Mouse (Mus musculus) spleen, adult 2 months (tissue): ENCODE results near the gene Uxs1. TPM values are rescaled to one million over a fixed set of nuclear protein-coding genes. Genes with fewer than 3 reads are reported as not detected.

Experiments used
- DNase-seq, 2 experiments: peaks; one replicate each; pipeline versions ENCODE4 v3.0.0 to v3.0.0-alpha.2; 2012 to 2021; ENCODE audit warnings: low spot score in 2 of 2, low read depth in 1 of 2
- H3K27ac ChIP-seq: fragments of 200-500 bp; 2 replicates; pipeline ENCODE4 v1.5.1; 2012; ENCODE audit warnings: low read length, inconsistent platforms; ENCODE audit not compliant: insufficient read depth
- H3K27me3 ChIP-seq: fragments of 200-500 bp; 2 replicates; pipeline ENCODE4 v1.6.1; 2012; ENCODE audit warnings: mild to moderate bottlenecking, moderate library complexity, low read length, inconsistent platforms; ENCODE audit not compliant: control insufficient read depth, insufficient read depth
- H3K36me3 ChIP-seq: fragments of 200-500 bp; 2 replicates; pipeline ENCODE4 v1.6.1; 2012; ENCODE audit warnings: mild to moderate bottlenecking, low read length, inconsistent platforms; ENCODE audit not compliant: control insufficient read depth, insufficient read depth
- H3K4me1 ChIP-seq: fragments of 200-500 bp; 2 replicates; pipeline ENCODE4 v1.6.1; 2011; ENCODE audit warnings: inconsistent platforms; ENCODE audit not compliant: control insufficient read depth, insufficient read depth, insufficient read length
- H3K4me3 ChIP-seq: fragments of 200-500 bp; 2 replicates; pipeline ENCODE4 v1.5.1; 2011; ENCODE audit warnings: mild to moderate bottlenecking, inconsistent platforms; ENCODE audit not compliant: insufficient read depth, insufficient read length; ENCODE audit errors: extremely low read depth
- CTCF ChIP-seq: fragments of 200-500 bp; IDR thresholded peaks from 2 replicates; pipeline ENCODE4 v1.5.1; 2011; ENCODE audit warnings: mild to moderate bottlenecking, inconsistent platforms; ENCODE audit not compliant: insufficient read depth, insufficient read length, insufficient replicate concordance; ENCODE audit errors: extremely low read depth
- POLR2A ChIP-seq: fragments of 200-500 bp; IDR thresholded peaks from 2 replicates; pipeline ENCODE4 v1.6.1; 2011; ENCODE audit warnings: low read depth, low read length, inconsistent platforms
- WGBS: fragments of 180-500 bp; shearing (Covaris S2); methylation state at CpG from one replicate; pipeline ENCODE4 v1.1.7; 2018; 5-methylcytosine and 5-hydroxymethylcytosine counted together
- polyA plus RNA-seq: library from polyadenylated mRNA; depleted of rRNA; stranded (reverse); fragments of >200 nt; gene quantifications from 2 replicates; pipeline ENCODE4 v1.2.3, GENCODE M21; 2012; rRNA removed

Uxs1 gene
- polyA plus RNA-seq, 1 experiment: 4.9 TPM

GRCm38 (mm10) chr1:43714841-43715240 is 112.8 kb downstream of the Uxs1 start:
- Histone ChIP-seq H3K4me3 (no peak overlapping the region), H3K27me3 (no peaks in the 10 kb centered on the region), H3K4me1 (no peaks in the 10 kb centered on the region), H3K36me3 (no peaks in the 10 kb centered on the region), H3K27ac (no peak overlapping the region)
- TF ChIP-seq CTCF: no peak
- no peak for TF ChIP-seq POLR2A
- DNase-seq: no peak
- 77% methylated on average over 2 of the region's 2 CpGs for WGBS

- Histone ChIP-seq H3K36me3 (no peaks in the 10 kb centered on the region), H3K4me1 (no peaks in the 10 kb centered on the region), H3K27me3 (no peaks in the 10 kb centered on the region), H3K4me3 (no peak overlapping the region), H3K27ac (no peak overlapping the region)
- DNase-seq: no peak
- WGBS: 22% methylated on average over 4 of the region's 4 CpGs
- no peak for TF ChIP-seq CTCF
- TF ChIP-seq POLR2A: no peak
Observed at GRCm38 (mm10) chr1:43698577-43699000, 129.0 kb downstream of the Uxs1 start.

Other genes starting within 250 kb of the Uxs1 start
- 1.8 and 2.3 TPM in 2 replicates for gene 1500015O10Rik, start 97.2 kb downstream of the Uxs1 start, polyA plus RNA-seq
- gene Tpp2, start 105.8 kb upstream of the Uxs1 start, polyA plus RNA-seq: 4.5 and 4.7 TPM in 2 replicates
- gene Mettl21c, start 192.2 kb upstream of the Uxs1 start, polyA plus RNA-seq: not detected in 2 replicates
- not detected in 2 replicates for gene Gm8251, start 234.1 kb upstream of the Uxs1 start, polyA plus RNA-seq